Mouse (Mus musculus) lung, postnatal 0 days (tissue): ENCODE results near the gene Sys1. TPM values are rescaled to one million over a fixed set of nuclear protein-coding genes. Genes with fewer than 3 reads are reported as not detected.

Experiments used
- ATAC-seq: fragments of 200-750 bp; cut with Nextera tagmentation; 2 replicates; pipeline ENCODE4 v1.8.0; 2017; ENCODE audit warnings: moderate library complexity
- DNase-seq: peaks from one replicate; pipeline ENCODE4 v3.0.0-alpha.2; 2016; ENCODE audit warnings: low spot score
- H3K27ac ChIP-seq: fragments of 300-500 bp; sonication (generic); 2 replicates; pipeline ENCODE4 v1.5.1; 2014; ENCODE audit warnings: antibody characterized with exemption, mild to moderate bottlenecking, low read length, mixed read lengths
- H3K27me3 ChIP-seq: fragments of 300-500 bp; sonication (generic); replicated peaks from 2 replicates; pipeline ENCODE4 v1.6.1; 2014; ENCODE audit warnings: low read length, mixed read lengths; ENCODE audit not compliant: insufficient read depth
- H3K36me3 ChIP-seq: fragments of 300-500 bp; sonication (generic); 2 replicates; pipeline ENCODE4 v1.6.1; 2014; ENCODE audit warnings: low read length, mixed read lengths; ENCODE audit not compliant: insufficient read depth
- H3K4me1 ChIP-seq: fragments of 300-500 bp; sonication (generic); 2 replicates; pipeline ENCODE4 v1.6.1; 2014; ENCODE audit warnings: antibody characterized with exemption, low read depth, low read length, mixed read lengths; ENCODE audit not compliant: insufficient read depth
- H3K4me2 ChIP-seq: fragments of 300-500 bp; sonication (generic); replicated peaks from 2 replicates; pipeline ENCODE4 v1.6.1; 2014; ENCODE audit warnings: low read depth, mild to moderate bottlenecking, low read length, moderate library complexity, mixed read lengths
- H3K4me3 ChIP-seq: fragments of 300-500 bp; sonication (generic); 2 replicates; pipeline ENCODE4 v1.5.1; 2014; ENCODE audit warnings: low read depth, low read length
- H3K9ac ChIP-seq: fragments of 300-500 bp; sonication (generic); replicated peaks from 2 replicates; pipeline ENCODE4 v1.6.1; 2014; ENCODE audit warnings: low read depth, mild to moderate bottlenecking
- H3K9me3 ChIP-seq: fragments of 300-500 bp; sonication (generic); 2 replicates; pipeline ENCODE4 v1.6.1; 2016; ENCODE audit warnings: low read length, mixed read lengths
- CTCF ChIP-seq: IDR thresholded peaks from 2 replicates; pipeline ENCODE4 v1.5.1; 2016; ENCODE audit warnings: antibody characterized with exemption, mild to moderate bottlenecking
- EP300 ChIP-seq: IDR thresholded peaks from 2 replicates; pipeline ENCODE4 v1.6.1; 2016; ENCODE audit warnings: antibody characterized with exemption, mild to moderate bottlenecking, control low read depth
- WGBS: fragments of 180-500 bp; shearing (Covaris S2); extraction: QIAGEN DNeasy Blood & Tissue Kit; methylation state at CpG from one replicate; pipeline ENCODE4 v1.1.7; 2014; 5-methylcytosine and 5-hydroxymethylcytosine counted together
- polyA plus RNA-seq: library from polyadenylated mRNA; unstranded; fragments of >200 nt; fragmentation: Nextera tagmentation; extraction: Ambion mirVana; gene quantifications from 2 replicates; pipeline ENCODE4 v1.2.1, GENCODE M21; 2015

Sys1 gene
- polyA plus RNA-seq, 1 experiment from 2014 or later = 66.2 TPM

DNA sequence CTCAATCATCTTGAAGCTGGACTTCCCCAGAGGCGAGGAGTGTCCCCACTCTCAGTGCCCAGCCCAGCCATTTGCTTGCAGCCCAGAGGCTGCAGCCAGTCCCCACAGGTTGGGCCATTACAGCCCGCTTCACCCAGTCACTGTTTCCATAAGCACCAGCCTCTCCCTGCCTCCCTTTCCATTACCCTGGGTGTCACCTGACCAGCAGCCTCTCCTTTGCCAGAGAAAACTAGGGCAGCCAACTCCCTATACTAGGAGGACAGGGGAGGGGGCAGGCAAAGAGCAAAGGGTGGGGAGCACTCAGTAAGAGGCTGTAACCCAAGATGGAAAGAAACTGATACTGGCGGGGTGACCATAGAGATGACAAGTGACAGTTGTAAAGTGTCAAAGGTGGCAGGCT, 19.8 kb upstream of the Sys1 start:
- Histone ChIP-seq H3K4me3 (no peak overlapping the region; the same call in 1 of the 2 replicates), H3K4me2 (peak overlapping the region; percentile 28), H3K27me3 (no peaks in the 10 kb centered on the region), H3K36me3 (no peaks in the 10 kb centered on the region), H3K9me3 (no peaks in the 10 kb centered on the region), H3K4me1 (peaks cover 47% of the 10 kb centered on the region), H3K27ac (peak overlapping the region; percentile 51; the same call in 1 of the 2 replicates), H3K9ac (no peak overlapping the region)
- ATAC-seq (peak; percentile 21), DNase-seq (peak; percentile 66)
- WGBS = 55% methylated on average over 3 of the region's 3 CpGs
- no peak for TF ChIP-seq EP300
- TF ChIP-seq CTCF = no peak

DNA sequence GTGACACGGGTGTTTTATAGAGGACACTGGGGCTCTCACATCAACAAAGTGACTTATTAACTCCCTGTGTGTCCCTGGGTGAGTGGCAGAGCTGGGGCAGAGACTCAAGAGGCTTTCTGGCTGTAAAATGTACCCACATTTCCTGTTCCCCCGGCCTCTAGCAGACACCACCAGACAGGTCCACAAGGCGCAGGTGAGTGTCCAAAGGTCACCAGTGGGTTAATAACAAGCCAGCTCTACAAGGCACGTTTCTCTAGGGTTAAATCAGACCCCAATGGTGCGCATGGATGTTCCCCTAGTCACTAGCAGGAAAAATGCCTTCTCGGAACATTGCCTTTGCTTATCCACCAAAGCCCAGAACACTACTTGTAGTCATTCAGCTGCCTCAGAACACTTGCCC, 19.1 kb upstream of the Sys1 start:
- H3K4me1 ChIP-seq = peaks cover 40% of the 10 kb centered on the region
- no peaks in the 10 kb centered on the region for H3K36me3 ChIP-seq
- H3K4me2 ChIP-seq = peak overlapping the region; percentile 30; the same call in 1 of the 2 replicates
- WGBS = 48% methylated on average over 6 of the region's 6 CpGs
- no peaks in the 10 kb centered on the region for H3K9me3 ChIP-seq
- DNase-seq (no peak), ATAC-seq (no peak)
- H3K4me3 ChIP-seq = no peak overlapping the region
- no peak overlapping the region for H3K9ac ChIP-seq
- peak overlapping the region; percentile 51; the same call in 1 of the 2 replicates for H3K27ac ChIP-seq
- TF ChIP-seq CTCF = no peak
- TF ChIP-seq EP300 = no peak
- H3K27me3 ChIP-seq = no peaks in the 10 kb centered on the region

DNA sequence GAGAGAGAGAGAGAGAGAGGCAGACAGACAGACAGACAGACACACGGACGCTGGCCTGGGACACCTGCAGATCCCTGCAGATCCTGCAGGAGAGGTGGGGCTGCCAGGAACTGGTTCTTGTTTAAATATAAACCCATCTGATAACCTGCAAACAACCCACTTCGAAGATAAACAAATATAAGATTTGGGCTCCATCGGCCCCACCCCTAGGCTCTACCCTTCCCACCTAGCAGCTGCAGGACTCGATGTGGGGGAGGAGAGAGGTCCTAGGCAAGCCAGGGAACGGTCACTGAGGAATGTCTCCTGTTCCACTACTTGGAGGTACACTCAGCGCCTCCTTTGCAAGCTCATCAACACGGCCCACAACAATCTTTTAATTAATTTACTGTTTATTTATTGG, 18.5 kb upstream of the Sys1 start:
- Histone ChIP-seq H3K4me3 (no peak overlapping the region; the same call in 1 of the 2 replicates), H3K27me3 (no peaks in the 10 kb centered on the region), H3K27ac (0 out of 2 replicates have a peak overlapping the region, but pooled peaks have one; percentile 34), H3K9ac (no peak overlapping the region), H3K9me3 (no peaks in the 10 kb centered on the region), H3K4me2 (peak overlapping the region; percentile 30; the same call in 1 of the 2 replicates), H3K36me3 (no peaks in the 10 kb centered on the region), H3K4me1 (peaks cover 34% of the 10 kb centered on the region)
- no peak for DNase-seq
- WGBS = 33% methylated on average over 8 of the region's 8 CpGs
- TF ChIP-seq EP300 (no peak), CTCF (no peak)
- ATAC-seq = no peak

DNA sequence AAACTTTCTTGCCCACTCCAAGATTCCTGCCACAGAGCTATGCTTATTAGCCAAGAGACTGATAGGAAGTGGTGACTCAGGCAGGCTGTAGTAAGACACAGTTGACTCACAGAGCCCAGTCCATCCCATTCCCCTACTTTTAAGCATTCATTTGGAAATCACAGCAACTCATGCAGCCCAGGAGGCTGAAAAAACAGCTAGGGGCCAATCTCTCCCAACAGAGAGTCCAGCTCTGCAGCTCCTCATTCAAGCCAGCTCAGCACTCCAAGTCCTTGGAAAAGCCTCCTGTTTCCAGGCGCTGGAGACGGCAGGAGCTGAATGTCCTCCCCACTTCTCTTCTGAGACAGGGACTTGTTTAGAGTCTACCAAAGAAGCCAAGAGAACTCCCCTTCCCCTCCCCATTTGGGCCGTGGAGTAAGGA, 17.8 kb upstream of the Sys1 start:
- peaks cover 34% of the 10 kb centered on the region for H3K4me1 ChIP-seq
- no peak overlapping the region for H3K4me3 ChIP-seq
- peak overlapping the region; percentile 17 for H3K27ac ChIP-seq
- 34% methylated on average over 3 of the region's 3 CpGs for WGBS
- no peaks in the 10 kb centered on the region for H3K36me3 ChIP-seq
- DNase-seq (peak; percentile 78), ATAC-seq (no peak)
- no peaks in the 10 kb centered on the region for H3K9me3 ChIP-seq
- H3K4me2 ChIP-seq = peak overlapping the region; percentile 72; the same call in 1 of the 2 replicates
- no peaks in the 10 kb centered on the region for H3K27me3 ChIP-seq
- TF ChIP-seq CTCF = no peak
- TF ChIP-seq EP300 = no peak
- H3K9ac ChIP-seq = no peak overlapping the region

- peak; percentile 84 for DNase-seq
- Histone ChIP-seq H3K4me3 (peak overlapping the region; percentile 77; the same call in 1 of the 2 replicates), H3K4me2 (peak overlapping the region; percentile 72), H3K9ac (no peak overlapping the region), H3K36me3 (no peaks in the 10 kb centered on the region), H3K4me1 (peaks cover 36% of the 10 kb centered on the region), H3K27me3 (no peaks in the 10 kb centered on the region), H3K27ac (0 out of 2 replicates have a peak overlapping the region, but pooled peaks have one; percentile 3), H3K9me3 (no peaks in the 10 kb centered on the region)
- peak; percentile 51 for ATAC-seq
- WGBS = 51% methylated on average over 5 of the region's 5 CpGs
- peak; percentile 74; the same call in 1 of the 2 replicates for TF ChIP-seq EP300
- no peak for TF ChIP-seq CTCF
These were observed 16.4 kb upstream of the Sys1 start for GRCm38 (mm10) chr2:164440314-164440713.

DNA sequence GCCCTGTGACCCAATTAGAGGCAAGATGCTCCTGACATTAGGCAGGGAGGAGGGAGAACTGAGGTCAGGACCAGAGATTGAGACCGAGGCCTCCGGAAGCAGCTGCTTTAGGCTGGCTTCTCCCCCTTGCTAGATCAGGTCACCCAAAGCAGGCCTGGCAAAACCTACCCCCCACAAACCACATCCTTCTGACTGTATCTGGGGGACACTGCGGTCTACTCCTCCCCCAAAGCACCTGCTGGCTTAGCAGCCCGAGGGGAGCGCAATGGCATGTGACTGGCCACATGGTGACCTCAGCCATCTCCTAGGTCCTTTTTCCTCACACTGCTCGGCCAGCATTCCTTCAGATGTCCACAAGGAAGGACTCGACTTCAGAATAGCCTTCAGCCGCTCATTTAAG, 15.6 kb upstream of the Sys1 start:
- WGBS = 43% methylated on average over 8 of the region's 8 CpGs
- H3K4me1 ChIP-seq = peaks cover 29% of the 10 kb centered on the region
- no peaks in the 10 kb centered on the region for H3K36me3 ChIP-seq
- H3K27ac ChIP-seq = peak overlapping the region; percentile 95
- no peaks in the 10 kb centered on the region for H3K9me3 ChIP-seq
- DNase-seq = no peak
- peak overlapping the region; percentile 77 for H3K4me3 ChIP-seq
- no peak for ATAC-seq
- TF ChIP-seq EP300 (no peak), CTCF (no peak)
- H3K4me2 ChIP-seq = peak overlapping the region; percentile 72
- H3K27me3 ChIP-seq = no peaks in the 10 kb centered on the region
- peak overlapping the region; percentile 94 for H3K9ac ChIP-seq
